Mouse (Mus musculus) ES-Bruce4 (cell line): ENCODE results near the gene Bri3.

Experiments
- CTCF ChIP-seq: IDR thresholded peaks from one replicate; pipeline ENCODE4 v1.8.1; 2011; ENCODE audit warnings: low read depth, low read length
- EP300 ChIP-seq: IDR thresholded peaks from 2 replicates; pipeline ENCODE4 v1.6.1; 2011; ENCODE audit warnings: low read depth, low read length; ENCODE audit not compliant: insufficient read depth
- POLR2A ChIP-seq: IDR thresholded peaks from one replicate; pipeline ENCODE4 v1.8.1; 2011; ENCODE audit warnings: low read length; ENCODE audit not compliant: insufficient read depth

DNA sequence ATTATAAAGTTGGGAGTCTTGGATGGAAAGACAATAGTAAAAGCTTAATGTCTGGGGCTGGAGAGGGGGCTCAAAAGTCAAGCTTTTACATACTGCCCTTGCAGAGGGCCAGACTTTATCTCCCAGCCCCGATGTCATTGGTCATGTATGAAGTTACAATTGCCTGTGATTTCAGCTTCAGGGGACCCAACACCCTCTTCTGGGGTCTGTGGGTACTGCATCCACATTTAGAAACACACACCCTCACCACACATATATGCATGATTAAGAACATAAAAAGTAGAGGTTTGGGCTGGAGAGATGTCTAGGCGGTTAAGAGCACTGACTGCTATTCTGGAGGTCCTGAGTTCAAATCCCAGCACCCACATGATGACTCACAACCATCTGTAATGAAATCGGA, 137.5 kb downstream of the Bri3 start:
- TF ChIP-seq POLR2A: no peak
- TF ChIP-seq CTCF: no peak
- TF ChIP-seq EP300: no peak
